Mouse (Mus musculus) embryonic stem cell, embryonic (primary cell): ENCODE measurements around the gene Olfr214.
"Not testable (repeated sequence)": the region's sequence is repeated elsewhere in the genome, so short reads cannot be mapped to it uniquely, and the experiment has no call there.

Source experiments
- CTCF ChIA-PET, 4 experiments: fragments of 300-600 bp in 2 of 4; fragments of 350-600 bp in 2 of 4; sonication (Branson Sonifier 250); formaldehyde crosslinking; loops; one replicate each; lab custom pipeline; 2022; ENCODE audit warnings: inconsistent platforms in 2 of 4; lab: Charles Lee
- POLR2A ChIA-PET, 4 experiments: fragments of 300-600 bp in 2 of 4; fragments of 350-600 bp in 2 of 4; sonication (Branson Sonifier 250); formaldehyde crosslinking; loops; one replicate each; lab custom pipeline; 2022; ENCODE audit warnings: antibody characterized with exemption in 4 of 4, inconsistent platforms in 1 of 4; lab: Charles Lee

Olfr214 gene

DNA sequence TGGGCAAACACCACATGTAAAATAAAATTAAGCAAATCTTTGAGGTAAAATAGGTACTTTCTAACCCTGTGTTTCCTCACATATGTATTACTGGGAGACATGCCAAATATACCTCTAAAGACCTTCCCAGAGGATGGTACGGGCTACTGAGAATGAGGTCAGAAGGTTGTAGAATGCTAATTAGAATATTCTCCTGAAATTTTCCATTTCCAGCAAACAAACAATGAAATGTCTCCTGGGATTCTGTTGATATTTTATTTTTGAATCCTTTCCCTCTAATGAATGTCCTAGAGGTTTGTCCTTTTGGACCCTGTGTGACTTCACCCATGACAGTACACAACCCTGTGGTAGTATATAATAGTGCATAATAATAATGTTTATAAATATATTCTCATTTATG is at the start of gene Olfr214:
Olfr214 (plus strand) TSS at position 301 of the 400 bp plus-strand sequence.
- ChIA-PET POLR2A (no interaction called here), CTCF (no interaction called here)

DNA sequence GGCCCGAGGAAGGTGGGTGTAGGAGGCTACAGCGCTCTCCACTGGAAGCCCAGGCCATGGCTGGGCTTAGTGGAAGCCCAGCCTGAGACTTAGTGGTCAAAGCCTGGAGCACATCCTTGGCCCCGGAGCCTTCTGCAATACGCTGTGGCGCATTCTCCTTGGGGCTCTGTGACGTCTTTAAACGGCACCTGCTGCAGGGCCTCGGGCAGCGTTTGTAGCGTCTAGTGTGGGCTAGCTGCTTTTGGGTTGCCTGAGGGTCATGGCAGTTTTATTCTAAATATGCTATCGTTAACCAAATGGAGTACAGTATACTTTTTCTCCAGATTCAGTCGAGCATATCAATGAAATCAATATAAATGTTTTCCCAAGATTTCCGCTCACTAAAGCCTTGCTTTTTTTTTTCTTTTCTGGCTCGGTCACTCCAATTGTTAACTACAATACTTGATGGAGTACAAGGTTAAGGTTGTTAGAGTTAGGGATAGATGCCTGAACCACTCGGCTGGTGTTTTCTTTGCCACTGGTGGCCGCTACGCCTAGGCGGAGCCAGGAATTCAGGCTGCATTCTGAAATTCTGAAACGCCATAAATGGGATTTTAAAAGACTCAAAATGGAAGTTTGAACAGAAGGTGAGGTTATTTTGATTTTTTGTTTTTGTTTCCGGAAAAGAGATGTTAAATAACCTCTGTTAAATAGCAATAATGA is 47.6 kb upstream of the Olfr214 start, which contains the start of gene Olfr212:
Olfr212 (plus strand) TSS at position 215 of the 702 bp plus-strand sequence.
- POLR2A ChIA-PET = not testable (repeated sequence)

DNA sequence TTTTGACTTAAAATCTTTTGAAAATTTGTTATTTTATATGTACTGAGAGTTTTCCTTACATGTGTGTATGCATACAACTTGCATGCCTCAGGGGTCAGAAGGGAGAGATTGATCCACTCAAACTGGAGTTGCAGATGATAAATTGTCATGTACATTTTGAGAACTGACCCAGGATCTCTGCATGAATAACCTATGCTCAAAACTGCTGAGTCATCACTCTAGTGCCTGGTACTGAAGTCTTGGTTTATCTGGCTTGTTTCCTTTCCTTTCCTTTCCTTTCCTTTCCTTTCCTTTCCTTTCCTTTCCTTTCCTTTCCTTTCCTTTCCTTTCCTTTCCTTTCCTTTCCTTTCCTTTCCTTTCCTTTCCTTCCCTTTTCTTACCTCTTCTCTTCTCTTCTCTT is 39.2 kb upstream of the Olfr214 start:
- CTCF ChIA-PET = no interaction called here
- POLR2A ChIA-PET = no interaction called here

More for the DNA sequence above, 47.6 kb upstream of the Olfr214 start, which contains the start of gene Olfr212:
- CTCF ChIA-PET = not testable (repeated sequence)

DNA sequence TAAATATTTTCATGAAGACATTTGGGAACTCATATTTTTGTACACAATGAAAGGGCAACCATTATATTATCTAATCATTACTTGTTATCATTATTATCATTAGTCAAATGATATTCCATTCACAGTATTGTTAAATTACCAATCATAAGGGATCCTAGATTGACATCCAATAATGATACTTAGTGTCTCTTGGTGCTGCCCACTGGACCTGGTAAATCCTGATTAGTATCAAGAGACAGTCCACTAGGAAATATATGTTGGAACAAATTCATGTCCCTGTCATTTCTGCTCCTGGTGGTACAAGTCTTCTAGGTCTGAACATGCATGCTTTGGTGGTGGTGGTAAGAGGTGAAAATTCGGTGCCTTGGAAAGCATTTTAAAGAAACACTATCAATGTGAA is 15.9 kb upstream of the Olfr214 start, which contains the start of gene Olfr213:
Olfr213 (plus strand) TSS at position 301 of the 400 bp plus-strand sequence.
- POLR2A ChIA-PET = no interaction called here
- CTCF ChIA-PET = no interaction called here

DNA sequence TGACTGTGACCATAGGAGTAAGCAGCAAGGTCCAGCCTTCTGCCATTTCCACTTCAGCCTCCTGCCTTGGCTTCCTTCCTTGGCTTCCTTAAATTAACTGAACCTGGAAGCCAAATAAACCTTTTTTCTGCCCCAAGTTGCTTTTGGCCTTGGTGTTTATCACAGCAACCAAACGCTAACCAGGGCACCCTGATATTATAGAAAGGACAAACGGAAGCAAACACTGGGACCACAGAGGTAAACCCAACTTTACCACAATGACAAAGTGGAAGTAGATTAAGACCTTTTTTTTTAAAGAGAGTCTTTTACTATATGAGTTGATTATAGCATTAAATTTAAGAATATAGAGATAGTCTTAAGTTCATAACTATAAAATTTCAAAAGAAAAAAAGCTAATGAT is 11.5 kb upstream of the Olfr214 start:
- ChIA-PET POLR2A (no interaction called here), CTCF (no interaction called here)

DNA sequence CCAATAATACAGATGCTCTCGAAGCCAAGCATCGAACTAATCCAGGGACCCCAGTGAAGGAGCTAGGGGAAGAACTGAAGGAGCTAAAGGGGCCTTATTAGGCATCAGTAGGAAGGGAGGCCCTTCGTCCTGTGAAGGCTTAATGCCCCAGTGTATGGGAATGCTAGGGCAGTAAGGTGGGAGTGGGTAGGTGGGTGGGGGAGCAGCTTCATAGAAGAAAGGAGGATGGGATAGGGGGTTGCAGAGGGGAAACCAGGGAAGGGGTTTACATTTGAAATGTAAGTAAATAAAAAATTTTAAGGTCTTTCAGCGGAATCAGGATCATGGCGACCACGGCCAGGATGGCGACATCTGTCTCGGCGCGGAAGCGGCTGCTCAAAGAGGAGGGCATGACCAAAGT is 3.2 kb upstream of the Olfr214 start, which contains the start of gene Gm5580:
Gm5580 (plus strand) TSS at position 301 of the 400 bp plus-strand sequence.
- POLR2A ChIA-PET, CTCF ChIA-PET: not testable (repeated sequence)

DNA sequence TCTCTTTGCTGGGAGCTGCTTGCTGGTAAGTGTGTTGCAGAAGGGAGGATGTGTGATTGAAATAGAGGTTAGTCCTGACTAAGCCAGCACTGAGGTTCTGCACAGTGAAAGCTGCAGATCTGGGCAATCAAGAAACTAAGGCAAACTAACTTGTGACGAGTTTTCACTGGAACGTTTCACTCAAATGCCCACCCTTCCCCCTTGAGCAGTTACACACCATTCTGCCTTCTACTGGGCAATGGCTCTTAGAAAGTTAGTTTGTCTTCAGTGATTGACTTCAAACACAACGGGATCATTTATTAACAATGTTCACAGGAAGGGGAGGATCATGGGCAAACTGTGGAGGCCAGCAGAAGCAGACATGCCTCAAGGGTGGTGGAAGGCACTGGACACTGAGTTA is 917 bp downstream of the Olfr214 start:
- CTCF ChIA-PET = no interaction called here
- POLR2A ChIA-PET = no interaction called here

DNA sequence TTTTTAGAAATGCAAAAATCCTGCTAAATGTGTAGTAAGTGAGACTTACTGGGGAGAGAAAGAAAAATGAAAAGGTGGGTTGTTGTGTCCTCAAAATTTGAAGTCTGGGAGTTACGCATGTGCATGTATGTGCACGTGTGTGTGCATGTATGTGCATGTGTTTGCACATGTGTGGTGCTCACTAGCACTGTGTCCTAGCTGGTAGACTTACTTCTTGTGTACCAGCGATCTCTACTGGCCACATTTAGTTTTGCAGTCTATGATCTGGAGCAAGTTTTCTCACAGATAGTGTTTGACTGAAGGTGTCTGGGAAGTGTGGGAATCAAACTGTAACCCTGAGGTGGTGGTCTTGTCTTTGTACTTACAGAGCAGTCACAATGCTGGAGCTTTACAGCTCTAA is 15.8 kb downstream of the Olfr214 start:
- ChIA-PET POLR2A (no interaction called here), CTCF (interaction anchor here (0.6 to 2.6 kb wide), 16 partner anchors 10 to 681 kb away, joined by 3 to 14 read pairs (median 4); no protein-coding TSS in a partner anchor)

DNA sequence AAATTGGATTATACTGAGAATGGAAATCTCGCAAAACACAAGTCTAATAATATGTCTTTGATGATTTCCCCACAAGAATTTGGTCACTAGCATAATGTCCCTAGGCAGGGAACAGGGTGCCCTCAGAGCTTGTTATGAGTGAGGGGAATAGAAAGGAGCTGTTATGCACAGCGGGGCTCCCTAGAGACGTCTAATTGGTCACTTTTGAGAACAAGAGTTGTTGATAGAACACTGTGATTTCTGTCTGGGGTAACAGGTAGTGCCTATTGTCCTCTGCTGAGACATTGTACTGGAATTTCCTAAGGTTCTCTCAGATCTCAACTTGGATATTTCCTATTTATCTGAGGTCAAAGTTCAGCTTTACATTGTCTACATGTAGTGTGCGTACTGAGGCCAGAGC is 30.1 kb downstream of the Olfr214 start, which contains the start of gene Olfr215:
Olfr215 (minus strand) TSS at position 101 of the 400 bp plus-strand sequence.
- CTCF ChIA-PET = no interaction called here
- POLR2A ChIA-PET = no interaction called here

DNA sequence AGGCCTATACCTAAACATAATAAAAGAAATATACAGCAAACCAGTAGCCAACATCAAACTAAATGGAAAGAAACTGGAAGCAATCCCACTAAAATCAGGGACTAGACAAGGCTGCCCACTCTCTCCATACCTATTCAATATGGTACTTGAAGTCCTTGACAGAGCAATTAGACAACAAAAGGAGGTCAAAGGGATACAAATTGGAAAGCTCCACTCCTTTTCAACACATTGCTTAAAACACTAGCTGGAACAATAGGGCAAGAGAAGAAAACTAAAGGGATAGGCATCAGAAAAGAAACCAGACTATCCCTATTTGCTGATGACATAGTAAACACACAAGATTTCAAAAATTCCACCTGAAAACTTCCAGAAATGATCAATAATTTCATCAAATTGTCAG is 46.9 kb downstream of the Olfr214 start:
- CTCF ChIA-PET, POLR2A ChIA-PET: not testable (repeated sequence)

DNA sequence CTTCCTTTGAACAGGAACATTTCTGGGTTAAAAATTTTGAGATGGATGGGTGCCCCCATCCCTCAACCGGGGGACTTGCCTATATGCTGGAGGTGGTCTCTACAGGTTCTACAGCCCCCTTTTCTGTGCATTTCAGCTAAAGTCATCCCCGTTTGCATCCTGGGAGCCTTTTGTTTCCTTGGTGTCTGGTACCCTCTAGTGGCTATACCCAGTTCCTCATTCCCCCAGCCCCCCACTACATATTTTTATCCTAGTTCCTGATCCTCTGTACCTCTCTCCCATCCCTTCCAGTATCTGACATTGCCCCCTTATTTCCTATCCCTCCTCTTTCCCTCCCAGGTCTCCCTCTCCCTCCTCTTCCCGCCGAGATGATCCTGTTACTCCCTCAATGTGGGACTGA is 53.2 kb downstream of the Olfr214 start:
- ChIA-PET POLR2A (no interaction called here), CTCF (interaction anchor here in 1 of 4 experiments (0.7 kb wide), 1 partner anchor 1152 kb away, joined by 3 read pairs; no protein-coding TSS in a partner anchor)
